Mouse (Mus musculus): Measurements from ENCODE around the gene Plxnb3.
"Not testable (repeated sequence)": the region's sequence is repeated elsewhere in the genome, so short reads cannot be mapped to it uniquely, and the experiment has no call there.

Gene Plxnb3

GRCm38 (mm10) chrX:73756334-73757140 is at the start of gene Plxnb3:
TSS of gene Plxnb3 (plus strand) at chrX:73757090.
- in situ Hi-C loops (cut with MboI; ENCODE audit: low sequenced_read_pairs): no loop called here

- in situ Hi-C loops (cut with MboI; ENCODE audit: low sequenced_read_pairs): no loop called here
Measured at GRCm38 (mm10) chrX:73715476-73716108, 41.3 kb upstream of the Plxnb3 start.

GRCm38 (mm10) chrX:73716109-73716661 is 40.7 kb upstream of the Plxnb3 start, which contains the start of the genes Bcap31 and Abcd1:
TSS of gene Bcap31 (minus strand) at chrX:73716175.
TSS of gene Abcd1 (plus strand) at chrX:73716597.
- in situ Hi-C loops (cut with MboI; ENCODE audit: low sequenced_read_pairs): no loop called here

GRCm38 (mm10) chrX:73716709-73717545 is 40.0 kb upstream of the Plxnb3 start:
- in situ Hi-C loops (cut with MboI; ENCODE audit: low sequenced_read_pairs): no loop called here

GRCm38 (mm10) chrX:73717667-73718066 is 39.2 kb upstream of the Plxnb3 start:
- in situ Hi-C loops (cut with MboI; ENCODE audit: low sequenced_read_pairs): no loop called here

- in situ Hi-C loops (cut with MboI; ENCODE audit: low sequenced_read_pairs): no loop called here
Measured at GRCm38 (mm10) chrX:73718271-73718670, 38.6 kb upstream of the Plxnb3 start.

- in situ Hi-C loops (cut with MboI; ENCODE audit: low sequenced_read_pairs): no loop called here
Measured at GRCm38 (mm10) chrX:73718686-73719362, 38.1 kb upstream of the Plxnb3 start.

- in situ Hi-C loops (cut with MboI; ENCODE audit: low sequenced_read_pairs): no loop called here
Measured at GRCm38 (mm10) chrX:73730908-73731307, 26.0 kb upstream of the Plxnb3 start.

- in situ Hi-C loops (cut with MboI; ENCODE audit: low sequenced_read_pairs): no loop called here
Measured at GRCm38 (mm10) chrX:73738155-73738554, 18.7 kb upstream of the Plxnb3 start.

GRCm38 (mm10) chrX:73739151-73739550 is 17.7 kb upstream of the Plxnb3 start:
- in situ Hi-C loops (cut with MboI; ENCODE audit: low sequenced_read_pairs): no loop called here

- in situ Hi-C loops (cut with MboI; ENCODE audit: low sequenced_read_pairs): not testable (repeated sequence)
Measured at GRCm38 (mm10) chrX:73739841-73740240, 17.0 kb upstream of the Plxnb3 start.

- in situ Hi-C loops (cut with MboI; ENCODE audit: low sequenced_read_pairs): no loop called here
Measured at GRCm38 (mm10) chrX:73744774-73745481, 12.0 kb upstream of the Plxnb3 start.

GRCm38 (mm10) chrX:73748977-73749376 is 7.9 kb upstream of the Plxnb3 start:
- in situ Hi-C loops (cut with MboI; ENCODE audit: low sequenced_read_pairs): no loop called here

- in situ Hi-C loops (cut with MboI; ENCODE audit: low sequenced_read_pairs): no loop called here
Measured at GRCm38 (mm10) chrX:73758611-73759290, 1.9 kb downstream of the Plxnb3 start.

GRCm38 (mm10) chrX:73765311-73765710 is 8.4 kb downstream of the Plxnb3 start:
- in situ Hi-C loops (cut with MboI; ENCODE audit: low sequenced_read_pairs): no loop called here

GRCm38 (mm10) chrX:73767267-73767666 is 10.4 kb downstream of the Plxnb3 start:
- in situ Hi-C loops (cut with MboI; ENCODE audit: low sequenced_read_pairs): no loop called here

GRCm38 (mm10) chrX:73774168-73774760 is 17.4 kb downstream of the Plxnb3 start, which contains the start of gene Srpk3:
TSS of gene Srpk3 (plus strand) at chrX:73774405.
- in situ Hi-C loops (cut with MboI; ENCODE audit: low sequenced_read_pairs): no loop called here

- in situ Hi-C loops (cut with MboI; ENCODE audit: low sequenced_read_pairs): no loop called here
Measured at GRCm38 (mm10) chrX:73774802-73775483, 18.1 kb downstream of the Plxnb3 start.

Data from CH12F3 (cell line).